Mouse (Mus musculus): ENCODE data around the gene Usp49. TPM values are rescaled to one million over a fixed set of nuclear protein-coding genes. Genes with fewer than 3 reads are reported as not detected.
"Not testable (repeated sequence)": the region's sequence is repeated elsewhere in the genome, so short reads cannot be mapped to it uniquely, and the experiment has no call there.

Usp49 gene
- total RNA-seq, 2 experiments from 2014 or later: 27.6 to 36.5 TPM

GRCm38 (mm10) chr17:47633999-47634770, 3.7 kb downstream of the Usp49 start:
- ATAC-seq (replicated peaks; ENCODE audit: low FRiP score, poor library complexity, severe bottlenecking): no peak

DNA sequence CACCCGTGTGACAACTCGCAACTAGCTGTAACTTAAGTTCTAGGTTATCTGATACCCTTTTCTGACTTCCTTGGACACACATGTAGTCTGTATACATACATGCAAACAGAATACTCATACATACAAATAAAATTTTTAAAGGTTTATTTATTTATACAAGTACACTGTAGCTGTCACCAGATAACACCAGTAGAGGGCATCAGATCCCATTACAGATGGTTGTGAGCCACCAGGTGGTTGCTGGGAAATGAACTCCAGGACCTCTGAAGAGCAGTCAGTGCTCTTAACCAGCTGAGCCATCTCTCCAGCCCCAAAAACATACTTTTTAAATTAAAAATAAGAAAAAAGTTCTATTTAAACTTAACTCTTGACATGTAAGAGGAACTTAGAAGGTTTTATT, 12.5 kb downstream of the Usp49 start:
- no peak for ATAC-seq (replicated peaks; ENCODE audit: low FRiP score, poor library complexity, severe bottlenecking)

GRCm38 (mm10) chr17:47646683-47647082, 16.2 kb downstream of the Usp49 start:
- peak; percentile 76 for ATAC-seq (replicated peaks; ENCODE audit: low FRiP score, poor library complexity, severe bottlenecking)

- ATAC-seq (replicated peaks; ENCODE audit: low FRiP score, poor library complexity, severe bottlenecking): no peak
Measured at GRCm38 (mm10) chr17:47648966-47649365, 18.5 kb downstream of the Usp49 start.

- no peak for ATAC-seq (replicated peaks; ENCODE audit: low FRiP score, poor library complexity, severe bottlenecking)
Measured at GRCm38 (mm10) chr17:47651953-47652352, 21.5 kb downstream of the Usp49 start.

DNA sequence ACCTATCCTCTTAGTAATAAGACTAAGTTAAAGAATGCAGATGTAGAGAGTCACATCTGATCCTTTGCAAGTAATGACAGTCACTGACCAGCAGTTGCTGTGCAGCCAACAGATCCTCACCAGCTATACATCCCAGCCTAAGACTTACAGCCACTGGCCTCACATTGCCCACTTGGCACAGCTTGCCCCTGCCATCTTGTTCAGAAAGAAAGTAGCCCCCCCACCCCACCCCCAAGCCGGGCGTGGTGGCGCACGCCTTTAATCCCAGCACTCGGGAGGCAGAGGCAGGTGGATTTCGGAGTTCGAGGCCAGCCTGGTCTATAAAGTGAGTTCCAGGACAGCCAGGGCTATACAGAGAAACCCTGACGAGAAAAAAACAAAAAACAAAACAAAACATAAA, 23.9 kb downstream of the Usp49 start:
- ATAC-seq (replicated peaks; ENCODE audit: low FRiP score, poor library complexity, severe bottlenecking): not testable (repeated sequence)

DNA sequence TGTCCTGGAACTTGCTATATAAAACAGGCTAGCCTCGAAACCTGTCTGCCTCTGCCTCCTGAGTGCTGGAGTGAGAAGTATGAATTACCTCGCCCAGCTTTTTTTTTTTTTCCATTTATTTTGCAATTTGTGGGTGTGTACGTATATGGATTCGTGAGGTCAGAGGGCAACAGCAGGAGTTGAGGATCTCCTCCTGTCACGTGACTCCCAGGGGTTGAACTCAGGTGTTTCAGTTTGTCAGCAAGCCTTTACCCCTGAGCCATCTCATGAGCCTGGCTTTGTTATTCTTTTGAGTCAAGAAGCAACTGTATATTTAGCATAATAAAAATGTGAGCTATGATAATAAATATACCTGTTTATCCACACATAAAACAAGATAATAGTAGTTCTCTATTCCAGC, 25.2 kb downstream of the Usp49 start:
- ATAC-seq (replicated peaks; ENCODE audit: low FRiP score, poor library complexity, severe bottlenecking): no peak

GRCm38 (mm10) chr17:47657901-47658300, 27.4 kb downstream of the Usp49 start:
- no peak for ATAC-seq (replicated peaks; ENCODE audit: low FRiP score, poor library complexity, severe bottlenecking)

GRCm38 (mm10) chr17:47658741-47659243, 28.3 kb downstream of the Usp49 start:
- no peak for ATAC-seq (replicated peaks; ENCODE audit: low FRiP score, poor library complexity, severe bottlenecking)

- ATAC-seq (replicated peaks; ENCODE audit: low FRiP score, poor library complexity, severe bottlenecking): no peak
Measured at GRCm38 (mm10) chr17:47663009-47663713, 32.7 kb downstream of the Usp49 start.

DNA sequence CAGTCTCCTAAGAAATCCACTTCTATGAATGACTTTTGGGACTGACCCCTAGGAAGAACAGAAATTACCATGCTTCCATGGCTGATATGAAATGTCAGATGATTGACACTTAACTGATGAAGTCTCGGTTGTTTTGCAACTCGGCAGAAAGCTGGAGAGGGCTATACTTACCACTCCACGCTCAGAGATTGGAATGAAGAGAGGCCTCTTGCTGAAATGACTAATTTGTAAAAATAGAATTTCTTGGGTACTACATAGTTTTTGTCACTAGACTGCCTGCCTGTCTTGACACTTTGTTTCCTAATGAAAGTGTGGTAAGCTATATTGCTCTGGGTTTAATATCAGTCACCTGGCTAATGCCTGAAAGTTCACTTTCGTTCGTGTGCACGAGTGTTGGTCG, 34.0 kb downstream of the Usp49 start:
- no peak for ATAC-seq (replicated peaks; ENCODE audit: low FRiP score, poor library complexity, severe bottlenecking)

DNA sequence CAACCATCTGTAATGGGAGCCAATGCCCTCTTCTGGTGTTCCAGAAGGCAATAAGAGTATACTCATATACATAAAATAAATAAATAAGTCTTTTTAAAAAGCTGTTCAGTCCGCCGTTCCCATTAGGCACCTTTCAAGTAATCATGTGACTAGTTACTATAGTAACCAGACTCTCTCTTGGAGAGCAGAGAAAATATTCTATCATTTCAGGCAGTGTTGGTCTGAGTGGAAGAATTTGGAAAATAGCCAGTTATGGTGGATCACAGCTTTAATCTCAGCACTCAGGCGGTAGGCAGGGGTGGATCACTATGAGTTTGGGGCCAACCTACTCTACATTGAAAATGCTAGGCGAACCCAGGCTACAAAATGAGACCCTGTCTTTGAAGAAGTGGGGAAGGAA, 38.7 kb downstream of the Usp49 start:
- ATAC-seq (replicated peaks; ENCODE audit: low FRiP score, poor library complexity, severe bottlenecking): no peak

DNA sequence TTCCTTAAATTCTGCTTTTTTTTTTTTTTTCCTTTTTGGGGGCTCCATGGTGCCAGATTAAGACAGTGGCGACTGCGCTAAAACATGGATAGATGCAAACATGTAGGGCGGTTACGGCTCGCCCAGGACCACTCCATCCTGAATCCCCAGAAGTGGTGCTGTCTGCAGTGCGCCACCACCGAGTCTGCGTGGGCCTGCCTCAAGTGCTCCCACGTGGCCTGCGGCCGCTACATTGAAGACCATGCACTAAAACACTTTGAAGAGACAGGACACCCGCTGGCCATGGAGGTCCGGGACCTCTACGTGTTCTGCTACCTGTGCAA, 41.5 kb downstream of the Usp49 start:
- ATAC-seq (replicated peaks; ENCODE audit: low FRiP score, poor library complexity, severe bottlenecking): no peak

DNA sequence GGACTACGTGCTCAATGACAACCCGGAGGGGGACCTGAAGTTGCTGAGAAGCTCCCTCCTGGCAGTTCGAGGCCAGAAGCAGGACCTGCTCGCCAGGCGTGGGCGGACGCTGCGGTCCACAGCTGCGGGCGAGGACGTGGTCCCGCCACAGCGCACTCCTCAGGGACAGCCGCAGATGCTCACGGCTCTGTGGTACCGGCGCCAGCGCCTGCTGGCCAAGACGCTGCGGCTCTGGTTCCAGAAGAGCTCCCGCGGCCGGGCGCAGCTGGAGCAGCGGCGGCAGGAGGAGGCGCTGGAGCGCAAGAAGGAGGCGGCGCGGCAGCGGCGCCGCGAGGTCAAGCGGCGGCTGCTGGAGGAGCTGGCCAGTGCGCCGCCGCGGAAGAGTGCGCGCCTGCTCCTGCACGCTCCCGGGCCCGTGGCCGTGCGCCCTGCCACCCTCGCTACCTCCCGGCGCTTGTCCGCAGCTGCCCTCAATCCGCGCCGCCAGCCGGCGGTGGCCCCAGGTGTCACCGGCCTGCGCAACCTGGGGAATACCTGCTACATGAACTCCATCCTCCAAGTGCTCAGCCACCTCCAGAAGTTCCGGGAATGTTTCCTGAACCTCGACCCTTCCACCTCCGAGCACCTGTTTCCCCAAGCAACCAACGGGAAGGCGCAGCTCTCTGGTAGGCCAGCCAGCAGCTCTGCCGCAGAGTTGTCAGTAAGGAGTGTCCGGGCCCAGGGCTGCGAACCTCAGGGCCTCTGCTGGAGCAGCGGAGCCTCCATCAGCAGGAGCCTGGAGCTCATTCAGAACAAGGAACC, 42.0 kb downstream of the Usp49 start:
- ATAC-seq (replicated peaks; ENCODE audit: low FRiP score, poor library complexity, severe bottlenecking): no peak

GRCm38 (mm10) chr17:47676581-47676980, 46.1 kb downstream of the Usp49 start:
- ATAC-seq (replicated peaks; ENCODE audit: low FRiP score, poor library complexity, severe bottlenecking): 0 out of 2 replicates have a peak, but pooled peaks have one; percentile 54

GRCm38 (mm10) chr17:47678238-47678637, 47.7 kb downstream of the Usp49 start:
- ATAC-seq (replicated peaks; ENCODE audit: low FRiP score, poor library complexity, severe bottlenecking): no peak

DNA sequence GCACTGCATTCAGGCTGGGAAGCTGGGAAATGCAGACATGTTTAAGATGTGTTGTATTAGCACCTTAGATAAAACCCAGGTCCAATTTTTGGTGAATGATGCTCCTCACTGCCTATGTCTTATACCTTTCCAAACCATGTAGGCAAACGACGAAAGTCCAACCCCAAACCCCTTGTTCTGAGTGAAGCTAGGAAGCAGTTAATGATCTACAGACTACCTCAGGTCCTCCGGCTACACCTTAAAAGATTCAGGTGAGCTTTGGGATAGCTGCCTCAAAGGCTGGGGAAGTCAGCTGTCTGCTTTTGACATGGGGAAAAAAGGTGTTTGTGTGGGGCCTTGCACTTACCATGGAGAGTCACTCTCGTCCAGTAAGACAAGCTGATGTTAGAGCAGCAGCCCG, 48.2 kb downstream of the Usp49 start:
- ATAC-seq (replicated peaks; ENCODE audit: low FRiP score, poor library complexity, severe bottlenecking): no peak

DNA sequence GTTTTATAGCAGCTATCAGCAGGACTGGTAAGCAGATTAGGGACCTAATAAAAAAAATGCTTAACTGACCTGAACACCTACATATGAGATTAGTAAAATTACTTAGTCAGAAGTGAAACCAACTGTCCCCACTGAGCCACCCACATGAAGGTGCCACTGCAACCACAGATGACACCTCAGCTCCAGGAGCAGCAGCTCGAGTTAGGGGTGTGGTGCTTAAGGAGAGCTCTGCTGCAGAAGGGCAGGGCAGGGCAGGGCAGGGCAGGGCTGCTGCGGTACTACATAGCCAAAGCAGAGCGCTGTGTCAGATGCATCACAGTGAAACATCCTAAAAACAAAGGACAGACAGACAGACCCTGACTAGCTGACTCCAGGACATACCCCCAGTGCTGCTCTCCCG, 52.3 kb downstream of the Usp49 start:
- no peak for ATAC-seq (replicated peaks; ENCODE audit: low FRiP score, poor library complexity, severe bottlenecking)

DNA sequence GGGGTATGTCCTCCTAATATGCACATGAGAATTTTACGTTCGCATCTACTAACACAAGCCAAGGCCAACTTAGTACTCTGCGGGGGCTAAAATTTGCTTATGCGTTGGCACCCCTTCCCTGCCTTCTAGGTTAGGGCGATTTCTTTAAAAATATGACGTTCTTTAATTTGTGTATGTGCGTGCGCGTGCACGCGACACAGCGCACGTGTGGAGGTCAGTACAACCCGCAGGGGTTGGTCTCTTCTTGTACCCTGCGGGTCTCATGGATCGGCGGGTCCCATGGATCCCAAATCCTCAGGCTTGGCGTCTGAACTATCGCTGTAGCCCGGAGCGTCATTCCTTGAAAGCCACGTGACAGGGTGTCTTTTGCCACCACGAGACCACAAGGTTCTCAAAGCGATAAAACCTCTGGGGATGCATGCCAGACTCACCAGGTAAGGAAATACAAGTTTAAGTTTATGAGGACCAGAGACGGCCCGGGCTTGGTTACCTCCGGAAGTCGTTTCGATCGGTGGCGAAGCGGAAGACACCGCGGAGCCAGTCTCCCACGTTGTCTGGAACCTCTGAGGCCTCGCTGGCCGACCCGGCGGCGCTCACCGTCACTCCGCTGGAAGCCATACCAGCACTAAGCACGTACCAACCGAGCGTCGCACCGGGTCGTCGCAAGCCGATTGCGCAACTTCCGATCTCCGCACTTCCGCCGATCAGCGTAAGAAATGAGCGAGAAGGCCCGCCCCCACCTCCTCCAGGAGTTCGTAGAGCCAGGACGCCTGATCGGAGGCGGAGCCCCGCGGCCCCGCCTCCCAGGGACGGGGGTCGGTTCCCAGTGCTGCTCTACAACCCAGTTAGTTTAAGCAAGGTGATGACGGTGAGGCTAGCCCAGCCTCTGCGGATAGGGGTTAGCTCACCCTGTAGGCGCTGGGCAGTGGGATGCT, 57.2 kb downstream of the Usp49 start:
- ATAC-seq (replicated peaks; ENCODE audit: low FRiP score, poor library complexity, severe bottlenecking): peak; percentile 95

DNA sequence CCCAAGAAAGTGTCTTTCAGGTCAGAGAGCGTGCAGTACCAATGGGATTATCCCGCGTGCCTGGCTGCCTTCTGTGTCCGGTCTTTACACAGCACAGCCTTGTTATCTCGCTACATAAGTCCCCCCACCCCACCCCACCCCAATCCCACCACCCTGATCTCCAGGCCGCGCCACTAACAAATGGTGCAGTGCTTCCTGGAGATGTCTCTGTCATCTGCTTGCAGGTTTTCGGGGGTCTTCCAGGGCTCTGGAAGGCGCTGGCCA, 57.8 kb downstream of the Usp49 start, which contains the start of gene Tomm6:
Gene Tomm6, minus strand, starts transcription at position 43 of the 264 bp plus-strand sequence.
- no peak for ATAC-seq (replicated peaks; ENCODE audit: low FRiP score, poor library complexity, severe bottlenecking)
